17 mouse cellular contexts compared by ENCODE assay signal in genomic region chr9:95125683-95126082, GRCm38 (mm10).
A peak's percentile ranks its signal among the peaks of the same experiment; 100 is the strongest.
DNase-seq lines count a peak whose midpoint lies in the region; ATAC-seq and TF ChIP-seq lines count a peak whose summit lies in the region.
"Had no signal": no experiment of that assay in that cellular context is flagged by ENCODE, and none has a peak within 500 bp of the region (broad histone marks: within the 10 kb centered on the region; RNA-seq: fewer than 3 reads in every experiment).

No protein-coding gene starts in this region.

- TF ChIP-seq CTCF in forebrain, postnatal 0 days (IDR thresholded peaks at IDR 0.05; ENCODE audit: low read depth), result no peak

- no peak overlapping the region for H3K27ac ChIP-seq in forebrain, postnatal 0 days (ENCODE audit: low read depth, low read length)
- H3K27ac ChIP-seq in forebrain, embryonic 10.5 days, result no peak overlapping the region
- no peak overlapping the region for H3K27ac ChIP-seq in embryonic facial prominence, embryonic 14.5 days (replicated peaks; ENCODE audit: low read depth, low read length)
- no peak overlapping the region for H3K27ac ChIP-seq in limb, embryonic 14.5 days (replicated peaks; ENCODE audit: low read depth, low read length)
- H3K27ac ChIP-seq: hindbrain, embryonic 10.5 days; hindbrain, embryonic 14.5 days; intestine, embryonic 15.5 days had no signal

- no peak overlapping the region for H3K4me3 ChIP-seq in forebrain, postnatal 0 days (ENCODE audit: low read depth, low read length)
- H3K4me3 ChIP-seq in forebrain, embryonic 10.5 days, result no peak overlapping the region
- no peak overlapping the region for H3K4me3 ChIP-seq in embryonic facial prominence, embryonic 14.5 days (ENCODE audit: low read depth, low read length)
- no peak overlapping the region for H3K4me3 ChIP-seq in limb, embryonic 14.5 days (replicated peaks; ENCODE audit: low read length)
- H3K4me3 ChIP-seq: heart, embryonic 12.5 days; hindbrain, embryonic 10.5 days; intestine, embryonic 15.5 days had no signal

- H3K4me2 ChIP-seq in forebrain, postnatal 0 days (ENCODE audit: low read depth), result no peak overlapping the region
- H3K4me2 ChIP-seq in embryonic facial prominence, embryonic 14.5 days (ENCODE audit: low read depth, low read length), result no peak overlapping the region
- H3K4me2 ChIP-seq in limb, embryonic 14.5 days (replicated peaks; ENCODE audit: low read depth, low read length, severe bottlenecking), result no peak overlapping the region
- H3K4me2 ChIP-seq: heart, embryonic 12.5 days; hindbrain, embryonic 14.5 days; intestine, embryonic 15.5 days had no signal

- no peak for DNase-seq in forebrain, postnatal 0 days
- no peak for DNase-seq in forebrain, embryonic 10.5 days (ENCODE audit: extremely low spot score, low spot score)
- DNase-seq in brain, adult 2 months (ENCODE audit: low read depth, low spot score), result peak; percentile 26
- peak; percentile 78 for DNase-seq in embryonic facial prominence, embryonic 14.5 days (ENCODE audit: low spot score)
- peak; percentile 43 for DNase-seq in limb, embryonic 14.5 days (ENCODE audit: low spot score)
- no peak for DNase-seq in urinary bladder, postnatal 14 days (ENCODE audit: low spot score)
- DNase-seq in adrenal gland, postnatal 36 days, result no peak
- DNase-seq: adrenal gland, postnatal 10 days; cerebellum, adult 18-20 months; cerebellum, postnatal 10 days; embryo, embryonic 11 days; gastrocnemius, postnatal 25 days had no signal

- no peak overlapping the region for H3K9ac ChIP-seq in forebrain, postnatal 0 days
- no peak overlapping the region for H3K9ac ChIP-seq in embryonic facial prominence, embryonic 14.5 days (ENCODE audit: low read depth, low read length)
- H3K9ac ChIP-seq in limb, embryonic 14.5 days (ENCODE audit: low read depth, low read length, severe bottlenecking), result no peak overlapping the region
- H3K9ac ChIP-seq: heart, embryonic 12.5 days; hindbrain, embryonic 14.5 days; intestine, embryonic 15.5 days had no signal

- ATAC-seq in forebrain, postnatal 0 days, result peak; percentile 29; the same call in 1 of the 2 replicates
- ATAC-seq in embryonic facial prominence, embryonic 14.5 days (ENCODE audit: low read depth), result no peak
- 0 out of 2 replicates have a peak, but pooled peaks have one; percentile 39 for ATAC-seq in limb, embryonic 14.5 days (ENCODE audit: low FRiP score, low read depth)
- ATAC-seq: forebrain, embryonic 14.5 days; intestine, embryonic 15.5 days had no signal

- H3K4me1 ChIP-seq in forebrain, postnatal 0 days (ENCODE audit: insufficient read depth), result no peaks in the 10 kb centered on the region
- H3K4me1 ChIP-seq in forebrain, embryonic 10.5 days, result peaks cover 11% of the 10 kb centered on the region
- H3K4me1 ChIP-seq in embryonic facial prominence, embryonic 14.5 days (ENCODE audit: control insufficient read depth, insufficient read depth, low read length), result peaks cover 18% of the 10 kb centered on the region
- H3K4me1 ChIP-seq in limb, embryonic 14.5 days (ENCODE audit: control insufficient read depth, insufficient read depth, low read length), result peaks cover 17% of the 10 kb centered on the region

- no peaks in the 10 kb centered on the region for H3K36me3 ChIP-seq in forebrain, postnatal 0 days (ENCODE audit: insufficient read depth)
- H3K36me3 ChIP-seq in forebrain, embryonic 10.5 days (replicated peaks), result no peaks in the 10 kb centered on the region
- no peaks in the 10 kb centered on the region for H3K36me3 ChIP-seq in embryonic facial prominence, embryonic 14.5 days (ENCODE audit: control insufficient read depth, insufficient read depth, low read length)
- H3K36me3 ChIP-seq in limb, embryonic 14.5 days (ENCODE audit: control insufficient read depth, insufficient read depth, low read length), result no peaks in the 10 kb centered on the region
- H3K36me3 ChIP-seq: heart, embryonic 12.5 days; hindbrain, embryonic 10.5 days; intestine, embryonic 15.5 days had no signal

- H3K27me3 ChIP-seq in forebrain, postnatal 0 days (ENCODE audit: insufficient read depth, low read length), result no peaks in the 10 kb centered on the region
- H3K27me3 ChIP-seq in forebrain, embryonic 10.5 days (ENCODE audit: poor library complexity, severe bottlenecking), result peaks cover 3% of the 10 kb centered on the region; the same call in 1 of the 2 replicates
- no peaks in the 10 kb centered on the region for H3K27me3 ChIP-seq in embryonic facial prominence, embryonic 14.5 days (replicated peaks; ENCODE audit: control insufficient read depth, insufficient read depth, low read length)
- H3K27me3 ChIP-seq in limb, embryonic 14.5 days (ENCODE audit: control insufficient read depth, insufficient read depth, low read length), result no peaks in the 10 kb centered on the region
- H3K27me3 ChIP-seq: heart, embryonic 12.5 days; intestine, embryonic 15.5 days had no signal

- TF ChIP-seq POLR2A in limb, embryonic 14.5 days (IDR thresholded peaks at IDR 0.05; ENCODE audit: borderline replicate concordance, extremely low read depth, insufficient read depth, insufficient read length), result no peak

- WGBS in forebrain, postnatal 0 days, result 82% methylated on average over 1 of the region's 1 CpGs
- WGBS in forebrain, embryonic 10.5 days, result 79% methylated on average over 1 of the region's 1 CpGs
- 32% methylated on average over 1 of the region's 1 CpGs for WGBS in embryonic facial prominence, embryonic 14.5 days
- WGBS in limb, embryonic 14.5 days, result 28% methylated on average over 1 of the region's 1 CpGs

- H3K9me3 ChIP-seq in forebrain, postnatal 0 days (ENCODE audit: low read length), result no peaks in the 10 kb centered on the region
- H3K9me3 ChIP-seq in forebrain, embryonic 10.5 days, result no peaks in the 10 kb centered on the region
- H3K9me3 ChIP-seq in embryonic facial prominence, embryonic 14.5 days (ENCODE audit: control insufficient read depth, low read length), result no peaks in the 10 kb centered on the region
- H3K9me3 ChIP-seq in limb, embryonic 14.5 days (ENCODE audit: control insufficient read depth, low read length), result no peaks in the 10 kb centered on the region
- H3K9me3 ChIP-seq: heart, embryonic 12.5 days; hindbrain, embryonic 10.5 days; intestine, embryonic 15.5 days had no signal

Comparison
In these comparisons a context has a peak if more than half of its experiments do, and no peak if none do; other contexts are left out.
1. DNase-seq: peak in brain, adult 2 months (single experiment), embryonic facial prominence, embryonic 14.5 days (single experiment) and limb, embryonic 14.5 days (single experiment); none in forebrain, postnatal 0 days (single experiment), forebrain, embryonic 10.5 days (single experiment), urinary bladder, postnatal 14 days (single experiment) and adrenal gland, postnatal 36 days (0 of 2).